Mouse (Mus musculus) central nervous system, embryonic 11.5 days (tissue): ENCODE measurements around the gene Ivd. TPM values are rescaled to one million over a fixed set of nuclear protein-coding genes. Genes with fewer than 3 reads are reported as not detected.

ENCODE experiments used
- polyA plus RNA-seq: library from polyadenylated mRNA; depleted of rRNA; stranded (reverse); fragments of >200 nt; gene quantifications from 2 replicates; pipeline ENCODE4 v1.2.3, GENCODE M21; 2012; rRNA removed

Ivd gene
- 72.0 and 85.7 TPM in 2 replicates for polyA plus RNA-seq

DNA sequence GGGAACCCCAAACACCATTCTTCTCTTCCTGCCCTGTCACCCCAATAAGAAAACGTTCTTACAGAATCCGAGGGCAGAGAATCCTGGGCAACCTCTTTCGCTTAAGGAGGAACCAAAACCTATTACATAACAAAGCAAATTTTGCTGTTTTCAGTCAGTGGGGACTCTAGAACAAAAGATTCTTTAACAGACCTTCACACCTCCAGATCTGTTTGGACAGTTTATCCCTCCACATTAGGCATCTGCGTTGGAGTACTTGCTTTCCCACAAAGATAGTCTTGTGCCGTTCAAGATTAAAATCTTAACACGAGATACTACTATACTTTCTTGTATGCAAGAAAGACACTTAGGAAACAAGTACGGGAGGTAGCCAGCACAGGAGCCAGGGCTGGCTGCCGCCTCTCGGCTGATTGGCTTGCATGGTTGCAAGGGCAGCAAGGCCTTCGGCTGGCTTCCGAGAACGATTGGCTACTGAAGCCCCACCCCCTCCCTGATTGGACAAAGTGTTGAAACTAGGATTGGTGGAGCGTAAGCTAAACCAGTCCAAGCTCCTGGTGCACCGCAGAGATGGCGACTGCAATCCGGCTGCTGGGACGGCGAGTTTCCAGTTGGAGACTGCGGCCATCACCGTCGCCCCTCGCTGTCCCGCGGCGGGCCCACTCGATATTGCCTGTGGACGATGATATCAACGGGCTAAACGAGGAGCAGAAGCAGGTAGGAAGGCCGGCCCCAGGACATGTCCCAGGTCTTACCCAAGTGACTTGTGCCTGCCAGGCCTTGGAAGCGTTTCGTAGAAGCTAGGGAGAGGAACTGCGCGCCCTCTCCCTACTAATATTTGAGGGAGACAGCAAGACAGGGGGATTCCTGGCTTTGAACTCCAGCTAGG is at the start of gene Ivd:
Gene Ivd (plus strand): TSS at position 501 of the 886 bp plus-strand sequence.

DNA sequence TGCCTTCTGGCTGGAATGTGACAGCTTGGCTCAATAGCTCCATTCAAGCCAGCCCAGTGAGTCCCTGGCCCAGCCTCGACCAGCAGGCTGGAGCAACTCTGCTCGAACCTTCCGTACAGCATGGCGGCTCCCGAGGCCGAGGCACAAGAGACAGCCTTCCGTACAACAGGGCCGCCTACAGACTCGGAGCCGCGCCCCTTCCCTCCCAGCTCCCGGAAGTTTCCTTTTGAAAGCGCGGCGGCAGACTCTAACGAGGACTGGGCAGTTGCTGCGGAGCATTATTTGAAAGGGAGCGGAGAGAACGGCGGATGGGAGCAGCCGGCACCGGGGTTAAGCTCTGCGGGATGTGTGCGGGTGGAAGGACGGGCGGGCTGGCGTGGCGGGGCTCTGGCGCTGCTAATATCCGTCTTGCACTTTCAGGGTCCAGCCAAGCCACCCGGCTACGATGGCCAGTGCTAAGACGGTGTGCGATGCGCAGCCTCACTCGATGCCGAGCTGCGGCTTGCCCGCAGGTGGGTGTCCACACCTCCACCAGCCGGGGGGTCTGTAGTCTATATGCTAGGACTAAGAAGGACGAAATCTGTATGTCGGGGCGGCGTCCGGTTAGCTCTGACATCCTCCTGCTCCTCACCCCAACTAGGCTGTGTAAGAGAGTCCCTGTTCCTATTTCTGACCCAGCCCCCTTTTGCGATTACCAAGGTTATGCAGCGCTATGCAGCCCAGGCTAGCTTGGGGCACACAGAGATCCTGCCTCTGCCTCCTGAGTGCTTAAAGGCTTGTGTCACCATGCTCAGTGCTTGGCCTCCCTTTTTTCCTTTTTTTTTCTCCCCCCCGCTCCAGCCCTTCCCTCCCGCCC is 47.5 kb upstream of the Ivd start, which contains the start of gene Knstrn:
Gene Knstrn (plus strand): TSS at position 23 of the 856 bp plus-strand sequence.

DNA sequence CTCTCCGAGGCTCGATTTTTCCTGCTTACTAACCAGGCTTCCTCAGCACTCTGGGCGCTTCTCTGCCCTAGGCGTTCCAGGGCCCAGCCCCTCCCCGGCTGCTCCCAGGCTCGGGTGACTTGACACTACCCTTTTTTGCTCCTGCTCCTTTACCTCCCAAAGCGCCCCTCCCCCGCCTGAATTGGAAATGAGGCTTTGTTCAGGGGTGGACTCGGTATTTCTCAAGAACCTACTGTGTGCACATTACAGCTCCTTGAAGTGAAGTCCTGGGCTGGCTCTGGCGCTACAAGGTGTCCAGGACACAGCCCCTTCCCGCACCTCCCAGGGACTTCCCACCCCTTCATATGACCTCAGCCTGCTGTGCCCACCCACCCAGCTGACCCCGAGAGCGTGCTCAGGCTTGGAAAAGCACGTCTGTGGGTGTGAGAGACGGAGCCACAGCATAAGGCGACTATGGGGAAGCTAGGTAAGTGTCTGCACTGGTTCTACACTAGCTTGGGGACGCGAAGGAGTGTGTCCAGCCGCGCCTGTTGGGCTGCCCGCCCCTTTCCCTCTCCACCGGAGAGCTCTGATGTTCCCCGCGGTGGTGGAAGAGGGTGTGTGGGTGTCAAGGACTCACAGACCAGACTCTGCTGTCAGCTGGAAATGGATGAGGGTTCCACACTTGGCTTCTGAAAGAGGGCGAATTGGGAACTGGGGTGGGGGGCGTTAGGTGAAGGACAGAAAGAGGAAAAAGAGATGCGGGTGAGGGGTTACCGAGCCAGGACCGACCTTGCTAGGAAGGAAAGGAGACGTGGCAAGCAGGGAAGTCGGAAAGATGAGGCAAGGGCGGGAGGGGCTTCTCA is 38.4 kb downstream of the Ivd start, which contains the start of gene Bahd1:
Gene Bahd1 (plus strand): TSS at position 397 of the 845 bp plus-strand sequence.

DNA sequence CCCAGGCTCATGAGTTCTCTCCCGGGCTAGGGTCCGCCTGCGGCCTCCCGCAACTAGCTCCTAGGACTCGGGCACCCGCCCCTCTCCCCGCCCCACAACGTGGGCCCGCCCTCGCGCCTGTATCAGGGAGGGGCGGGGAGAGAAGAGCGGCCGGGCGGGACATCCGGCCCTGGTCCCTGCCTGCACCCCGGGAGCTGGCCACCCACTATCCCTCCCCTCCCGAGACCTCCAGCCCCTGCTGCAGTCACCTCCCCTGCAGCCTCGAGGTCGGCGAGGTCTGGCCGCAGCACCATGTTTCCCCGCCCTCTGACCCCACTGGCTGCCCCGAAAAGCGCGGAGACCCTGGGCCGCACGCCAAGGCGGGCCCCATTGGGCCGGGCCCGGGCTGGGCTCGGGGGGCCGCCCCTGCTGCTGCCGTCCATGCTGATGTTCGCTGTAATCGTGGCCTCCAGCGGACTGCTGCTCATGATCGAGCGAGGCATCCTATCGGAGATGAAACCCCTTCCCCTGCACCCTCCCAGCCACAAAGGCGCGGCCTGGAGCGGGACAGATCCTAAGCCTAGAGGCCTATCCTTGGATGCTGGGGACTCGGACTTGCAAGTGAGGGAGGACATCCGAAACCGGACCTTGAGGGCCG is 64.7 kb downstream of the Ivd start, which contains the start of gene Chst14:
Gene Chst14 (plus strand): TSS at position 136 of the 637 bp plus-strand sequence.

Other genes with a start within 250 kb of the Ivd start
- gene Pak6, start 198.7 kb upstream of the Ivd start, polyA plus RNA-seq, result 1.4 TPM in 2 replicates
- 0.05 TPM in 1 of 2 replicates, not detected in the other for gene Ankrd63, start 158.0 kb upstream of the Ivd start, polyA plus RNA-seq
- gene Plcb2, start 133.5 kb upstream of the Ivd start, polyA plus RNA-seq, result 1.4 and 1.9 TPM in 2 replicates
- 10.9 and 11.3 TPM in 2 replicates for gene Inafm2, start 116.2 kb upstream of the Ivd start, polyA plus RNA-seq
- gene Ccdc9b, start 99.3 kb upstream of the Ivd start, polyA plus RNA-seq, result 2.1 TPM in 2 replicates
- 0.14 TPM in 1 of 2 replicates, not detected in the other for gene Phgr1, start 89.2 kb upstream of the Ivd start, polyA plus RNA-seq
- 10.1 and 11.3 TPM in 2 replicates for gene Disp2, start 82.2 kb upstream of the Ivd start, polyA plus RNA-seq
- 124 and 196 TPM in 2 replicates for gene Knstrn, start 48.0 kb upstream of the Ivd start, polyA plus RNA-seq
- 12.5 and 17.4 TPM in 2 replicates for gene Bahd1, start 38.4 kb downstream of the Ivd start, polyA plus RNA-seq
- gene Chst14, start 64.5 kb downstream of the Ivd start, polyA plus RNA-seq, result 13.0 and 24.4 TPM in 2 replicates
- gene Ccdc32, start 167.4 kb downstream of the Ivd start, polyA plus RNA-seq, result 15.2 and 18.8 TPM in 2 replicates
- gene Rpusd2, start 172.8 kb downstream of the Ivd start, polyA plus RNA-seq, result 9.2 and 10.1 TPM in 2 replicates
- 10.9 and 14.5 TPM in 2 replicates for gene Knl1, start 185.2 kb downstream of the Ivd start, polyA plus RNA-seq